Mouse (Mus musculus) testis, adult 2 months (tissue): ENCODE data around the gene Gdpd1. TPM values are rescaled to one million over a fixed set of nuclear protein-coding genes. Genes with fewer than 3 reads are reported as not detected.
A peak's percentile ranks its signal among the peaks of the same experiment; 100 is the strongest.

Source experiments
- H3K27ac ChIP-seq: fragments of 200-500 bp; 2 replicates; pipeline ENCODE4 v1.5.1; 2012; ENCODE audit warnings: low read depth, low read length; ENCODE audit not compliant: control insufficient read depth, insufficient read depth
- H3K27me3 ChIP-seq: fragments of 200-500 bp; 2 replicates; pipeline ENCODE4 v1.6.1; 2012; ENCODE audit warnings: mild to moderate bottlenecking, low read length, moderate library complexity; ENCODE audit not compliant: control insufficient read depth, insufficient read depth
- H3K36me3 ChIP-seq: fragments of 200-500 bp; 2 replicates; pipeline ENCODE4 v1.6.1; 2012; ENCODE audit warnings: mild to moderate bottlenecking, low read length; ENCODE audit not compliant: control insufficient read depth, insufficient read depth
- H3K4me1 ChIP-seq: fragments of 200-500 bp; 2 replicates; pipeline ENCODE4 v1.6.1; 2012; ENCODE audit warnings: low read length; ENCODE audit not compliant: control insufficient read depth, insufficient read depth
- H3K4me3 ChIP-seq: fragments of 200-500 bp; 2 replicates; pipeline ENCODE4 v1.5.1; 2012; ENCODE audit warnings: low read depth, mild to moderate bottlenecking, low read length, moderate library complexity, mixed read lengths; ENCODE audit not compliant: control insufficient read depth
- CTCF ChIP-seq: fragments of 200-500 bp; IDR thresholded peaks from 2 replicates; pipeline ENCODE4 v1.5.1; 2012; ENCODE audit warnings: low read depth, mild to moderate bottlenecking, inconsistent platforms, low read length, moderate library complexity; ENCODE audit not compliant: control insufficient read depth, insufficient read depth, insufficient replicate concordance
- POLR2A ChIP-seq: fragments of 200-500 bp; IDR thresholded peaks from 2 replicates; pipeline ENCODE4 v1.6.1; 2012; ENCODE audit warnings: low read depth, mild to moderate bottlenecking, inconsistent platforms, low read length, moderate library complexity; ENCODE audit not compliant: control insufficient read depth
- polyA plus RNA-seq: library from polyadenylated mRNA; depleted of rRNA; stranded (reverse); fragments of >200 nt; gene quantifications from 2 replicates; pipeline ENCODE4 v1.2.3, GENCODE M21; 2012; rRNA removed

Gene Gdpd1
- 80.8 and 83.6 TPM in 2 replicates for polyA plus RNA-seq

DNA sequence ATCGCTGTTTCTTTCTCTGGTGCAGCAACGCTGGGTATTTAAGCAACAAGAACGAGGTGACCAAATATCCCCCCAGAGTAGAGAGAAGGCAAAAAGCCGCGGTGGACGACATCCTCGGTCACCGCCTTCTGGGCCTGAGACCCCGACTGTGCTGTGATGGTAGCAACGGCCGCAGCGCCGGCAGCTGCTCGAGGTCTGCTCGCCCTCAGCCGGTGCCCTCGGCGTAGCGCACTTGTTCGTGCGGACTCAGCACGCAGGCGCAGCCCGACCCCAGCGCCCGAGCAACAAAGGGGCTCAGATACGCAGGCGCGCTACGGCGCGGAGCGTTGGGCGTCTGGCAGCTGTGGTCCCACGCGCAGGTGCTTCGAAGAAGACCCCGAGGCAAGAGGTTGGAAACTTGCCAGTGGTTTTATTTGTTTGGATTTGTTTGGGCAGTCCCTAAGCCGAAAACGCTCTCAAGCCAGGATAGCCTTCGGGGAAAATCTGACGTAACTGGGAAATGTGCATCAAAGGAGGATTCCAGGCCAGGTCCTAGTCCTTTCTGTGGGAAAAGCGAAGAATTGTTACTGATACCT is at the start of gene Gdpd1:
TSS of gene Gdpd1 (minus strand) at position 197 of the 575 bp plus-strand sequence.
- Histone ChIP-seq H3K27me3 (no peaks in the 10 kb centered on the region), H3K4me3 (peak within 1 kb of the TSS; percentile 98), H3K36me3 (peaks cover 5% of the 10 kb centered on the region), H3K27ac (peak within 1 kb of the TSS; percentile 97), H3K4me1 (peaks cover 5% of the 10 kb centered on the region)
- TF ChIP-seq CTCF: peak; percentile 18; the same call in 1 of the 2 replicates
- peak; percentile 97 for TF ChIP-seq POLR2A

DNA sequence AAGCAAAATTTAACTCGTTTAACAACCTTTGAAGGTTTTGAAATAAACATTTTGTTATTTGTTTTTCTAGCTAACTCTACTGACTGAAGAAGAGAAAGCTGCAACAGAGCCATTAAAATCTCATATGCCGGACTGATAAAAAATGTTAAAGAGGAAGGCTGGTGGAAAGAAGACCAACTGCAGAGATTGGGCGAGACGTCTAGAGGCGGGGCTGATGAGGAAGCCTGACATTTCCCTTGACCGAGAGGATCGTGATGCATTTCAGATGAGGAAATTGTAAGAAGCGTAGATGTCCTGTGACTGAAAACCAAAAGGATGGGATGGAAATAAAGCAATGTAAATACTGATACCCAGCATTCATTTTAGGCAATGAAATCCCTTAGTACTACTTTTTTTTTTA is 48.0 kb upstream of the Gdpd1 start:
- Histone ChIP-seq H3K27ac (no peak overlapping the region), H3K4me1 (no peaks in the 10 kb centered on the region; the same call in 1 of the 2 replicates), H3K4me3 (no peak overlapping the region), H3K36me3 (peaks cover 4% of the 10 kb centered on the region), H3K27me3 (no peaks in the 10 kb centered on the region)
- TF ChIP-seq CTCF (no peak), POLR2A (no peak)

DNA sequence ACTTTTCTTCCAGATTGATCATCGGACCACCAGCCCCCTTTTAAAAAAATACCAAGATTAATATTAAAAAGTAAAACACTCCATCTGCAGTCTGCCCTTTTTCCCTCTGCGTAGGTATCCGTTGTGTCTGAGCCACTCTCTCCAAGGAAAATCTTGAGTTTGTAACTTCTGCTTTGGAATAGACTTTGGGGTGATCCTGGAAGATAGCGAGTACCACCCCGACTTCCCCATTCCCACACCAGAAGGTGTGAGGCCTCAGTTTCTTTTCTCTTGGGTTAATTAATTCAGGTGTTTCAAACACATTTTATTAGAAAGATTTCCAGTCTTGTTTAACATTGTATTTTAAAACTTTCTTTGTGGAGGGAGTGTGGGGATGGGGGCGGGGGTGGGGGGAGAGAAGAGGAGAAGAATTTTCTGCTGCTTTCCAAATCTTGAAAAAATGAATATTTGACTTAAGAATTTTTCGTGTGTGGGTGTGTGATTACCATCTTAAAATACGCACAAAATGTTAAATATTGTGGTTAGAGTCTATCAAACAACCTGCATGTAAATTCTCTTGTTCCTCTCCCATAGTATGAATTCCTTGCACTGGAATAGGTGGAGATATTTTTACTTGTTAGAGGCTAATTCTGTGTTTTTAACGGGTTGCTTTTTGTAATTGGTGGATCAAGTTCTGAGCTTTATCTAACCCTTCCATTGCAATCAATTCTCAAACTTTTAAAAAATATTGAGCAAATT is 36.5 kb upstream of the Gdpd1 start:
- Histone ChIP-seq H3K27ac (no peak overlapping the region), H3K4me3 (peak overlapping the region; percentile 93; the same call in 1 of the 2 replicates), H3K4me1 (no peaks in the 10 kb centered on the region), H3K27me3 (no peaks in the 10 kb centered on the region), H3K36me3 (no peaks in the 10 kb centered on the region)
- no peak for TF ChIP-seq POLR2A
- no peak for TF ChIP-seq CTCF

DNA sequence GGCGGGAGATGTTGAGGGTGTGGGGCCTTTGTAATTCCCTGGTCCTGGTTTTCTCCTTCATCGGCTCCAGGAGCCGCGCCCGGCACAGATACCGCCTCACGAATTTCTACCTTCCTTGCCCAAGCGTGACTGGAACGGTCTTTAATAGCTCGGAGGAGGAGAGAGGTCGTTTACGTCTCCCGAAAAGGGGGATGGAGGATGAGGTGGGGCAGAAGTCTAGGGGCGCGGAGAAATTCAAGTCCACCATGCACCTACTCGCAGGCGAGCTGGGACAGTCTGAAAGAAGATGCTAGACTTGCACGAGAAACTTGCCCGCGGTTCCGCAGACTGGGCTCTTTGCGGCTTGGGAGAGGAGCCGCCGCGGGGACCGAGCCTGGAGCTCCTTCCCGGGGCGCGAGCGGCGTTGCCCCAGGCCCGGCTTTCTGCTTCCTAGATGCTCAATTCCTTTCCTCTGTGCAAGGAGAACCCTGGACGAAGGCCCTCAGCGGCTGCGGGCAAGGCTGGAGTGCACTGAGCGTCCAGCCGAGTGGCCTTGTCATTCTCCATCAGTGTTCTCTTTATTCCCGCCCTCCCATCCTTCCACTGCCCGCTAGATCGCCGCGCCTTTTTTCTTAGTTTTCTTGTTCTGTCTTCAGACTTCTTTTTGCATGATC is 35.8 kb upstream of the Gdpd1 start:
- Histone ChIP-seq H3K4me3 (peak overlapping the region; percentile 93), H3K27me3 (no peaks in the 10 kb centered on the region), H3K36me3 (no peaks in the 10 kb centered on the region), H3K27ac (peak overlapping the region; percentile 97), H3K4me1 (no peaks in the 10 kb centered on the region)
- TF ChIP-seq POLR2A (no peak), CTCF (no peak)

- Histone ChIP-seq H3K36me3 (no peaks in the 10 kb centered on the region), H3K4me1 (no peaks in the 10 kb centered on the region), H3K27me3 (no peaks in the 10 kb centered on the region), H3K4me3 (peak within 1 kb of the TSS; percentile 93), H3K27ac (peak within 1 kb of the TSS; percentile 97)
- TF ChIP-seq CTCF: no peak
- peak; percentile 37; the same call in 1 of the 2 replicates for TF ChIP-seq POLR2A
These were observed 35.1 kb upstream of the Gdpd1 start, which contains the start of gene Ska2 for GRCm38 (mm10) chr11:87108755-87109518. Ska2 (plus strand) TSS chr11:87109234.

- Histone ChIP-seq H3K36me3 (no peaks in the 10 kb centered on the region), H3K4me1 (no peaks in the 10 kb centered on the region), H3K27ac (peak within 1 kb of the TSS; percentile 97), H3K27me3 (no peaks in the 10 kb centered on the region), H3K4me3 (peak within 1 kb of the TSS; percentile 93)
- no peak for TF ChIP-seq CTCF
- no peak for TF ChIP-seq POLR2A
These were observed 34.5 kb upstream of the Gdpd1 start, which contains the start of gene Prr11 for GRCm38 (mm10) chr11:87108409-87108754. Prr11 (minus strand) TSS chr11:87108708.

GRCm38 (mm10) chr11:87087142-87087541 is 13.3 kb upstream of the Gdpd1 start:
- Histone ChIP-seq H3K27ac (peak overlapping the region; percentile 83), H3K4me1 (peaks cover 9% of the 10 kb centered on the region), H3K4me3 (peak overlapping the region; percentile 99), H3K27me3 (no peaks in the 10 kb centered on the region), H3K36me3 (peaks cover 1% of the 10 kb centered on the region; the same call in 1 of the 2 replicates)
- TF ChIP-seq POLR2A (no peak), CTCF (no peak)
